8 mouse cellular contexts compared by ENCODE assay signal in the genomic region with DNA sequence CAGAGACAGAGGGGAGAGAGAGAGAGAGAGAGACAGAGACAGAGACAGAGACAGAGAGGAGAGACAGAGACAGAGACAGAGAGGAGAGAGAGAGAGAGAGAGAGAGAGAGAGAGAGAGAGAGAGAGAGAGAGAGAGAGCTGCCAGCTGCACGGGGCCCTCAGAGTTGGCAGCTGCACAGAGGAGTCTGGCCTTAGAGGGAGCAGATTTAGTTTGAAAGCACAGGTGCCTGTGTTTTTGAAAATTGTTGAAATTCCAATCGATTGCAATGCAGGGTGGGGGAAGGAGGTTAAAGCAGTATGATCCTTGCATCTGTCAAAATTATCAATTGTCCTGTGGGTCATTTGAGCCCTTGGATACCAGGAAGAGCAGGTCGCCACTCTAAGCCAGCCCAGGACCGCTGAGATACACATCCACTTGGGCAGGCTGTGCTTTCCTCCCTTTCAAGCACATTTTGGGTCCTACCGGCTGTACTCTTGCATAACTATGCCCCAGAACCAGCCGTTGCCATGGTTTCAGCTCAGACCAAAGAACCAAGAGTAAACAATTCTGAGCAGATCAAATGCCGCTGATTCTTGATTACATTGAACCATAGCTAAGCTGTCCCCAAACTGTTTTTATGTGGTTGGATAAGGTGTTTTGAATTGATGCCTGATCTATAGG.
DNase-seq lines count a peak whose midpoint lies in the region; ATAC-seq and TF ChIP-seq lines count a peak whose summit lies in the region.

No protein-coding gene starts in this region.

- 38% methylated on average over 7 of the region's 7 CpGs for WGBS in liver, embryonic 15.5 days (ENCODE audit: insufficient replicate concordance)

- no peak for TF ChIP-seq CTCF in gastrocnemius, adult 2 months (IDR thresholded peaks at IDR 0.05)

- no peaks in the 10 kb centered on the region for H3K27me3 ChIP-seq in liver, embryonic 15.5 days

- H3K9ac ChIP-seq in liver, embryonic 15.5 days = no peak overlapping the region

- no peak overlapping the region for H3K4me3 ChIP-seq in liver, embryonic 15.5 days (replicated peaks)
- H3K4me3 ChIP-seq in gastrocnemius, adult 2 months = no peak overlapping the region

- H3K4me1 ChIP-seq in liver, embryonic 15.5 days (replicated peaks) = no peaks in the 10 kb centered on the region; the same call in 1 of the 2 replicates

- H3K4me2 ChIP-seq in liver, embryonic 15.5 days = no peak overlapping the region

- no peaks in the 10 kb centered on the region for H3K9me3 ChIP-seq in liver, embryonic 15.5 days (replicated peaks)

- 0 out of 2 replicates have a peak, but pooled peaks have one; percentile 25 for ATAC-seq in liver, embryonic 15.5 days (ENCODE audit: insufficient read depth)

- intact Hi-C loops in gastrocnemius, adult 2 months (cut with DNase I) = no loop called here

- H3K36me3 ChIP-seq in liver, embryonic 15.5 days (replicated peaks) = no peaks in the 10 kb centered on the region

- peak; percentile 6 for DNase-seq in cerebellum, adult 9-10 months
- DNase-seq in cerebellum, adult 8-10 months = no peak
- peak; percentile 17 to 28 for DNase-seq in cerebellum, postnatal 25 days
- peak; percentile 69 for DNase-seq in layer of hippocampus, adult 11-12 months (ENCODE audit: low spot score)
- DNase-seq in right cerebral cortex, postnatal 36 days (ENCODE audit: low spot score in 2 of 2) = peak; percentile 59 to 63
- no peak for DNase-seq in gastrocnemius, adult 2 months
- no peak for DNase-seq in thymus, postnatal 10 days (ENCODE audit: low spot score in 2 of 2)

- no peak overlapping the region for H3K27ac ChIP-seq in liver, embryonic 15.5 days (replicated peaks)
- no peak overlapping the region for H3K27ac ChIP-seq in gastrocnemius, adult 2 months

Comparison
In these comparisons a context has a peak if more than half of its experiments do, and no peak if none do; other contexts are left out.
1. DNase-seq: peak in cerebellum, adult 9-10 months (single experiment), cerebellum, postnatal 25 days (2 of 2), layer of hippocampus, adult 11-12 months (single experiment) and right cerebral cortex, postnatal 36 days (2 of 2); none in cerebellum, adult 8-10 months (single experiment), gastrocnemius, adult 2 months (single experiment) and thymus, postnatal 10 days (0 of 2).